Mouse (Mus musculus) megakaryocyte progenitor cell, adult 5-6 weeks (primary cell): Measurements from ENCODE around the gene Gm17606. TPM values are rescaled to one million over a fixed set of nuclear protein-coding genes. Genes with fewer than 3 reads are reported as not detected.

ENCODE experiments used
- ATAC-seq: replicated peaks from 2 replicates; pipeline ENCODE4 v1.8.0; 2016; ENCODE audit warnings: mild to moderate bottlenecking, moderate TSS enrichment, inconsistent platforms; ENCODE audit not compliant: poor library complexity
- total RNA-seq, 2 experiments: library from RNA; stranded (forward) in 1 of 2; stranded (reverse) in 1 of 2; fragments of 157-497, 149-512 nt in 1 of 2; fragments of 200-1000 nt in 1 of 2; gene quantifications; 2 replicates each; pipeline versions ENCODE4 v1.2.3 to v1.2.4; 2015 to 2017

The Gm17606 gene
- total RNA-seq, 2 experiments from 2014 or later = not detected

GRCm38 (mm10) chr14:54623334-54623733 is 17.4 kb upstream of the Gm17606 start:
- peak; percentile 73 for ATAC-seq

GRCm38 (mm10) chr14:54624976-54625375 is 15.8 kb upstream of the Gm17606 start:
- ATAC-seq = no peak

- no peak for ATAC-seq
These were observed 12.6 kb upstream of the Gm17606 start for GRCm38 (mm10) chr14:54628103-54628502.

GRCm38 (mm10) chr14:54629797-54630196 is 11.0 kb upstream of the Gm17606 start:
- no peak for ATAC-seq

- peak; percentile 81 for ATAC-seq
These were observed 10.0 kb upstream of the Gm17606 start for GRCm38 (mm10) chr14:54630583-54631239.

GRCm38 (mm10) chr14:54631240-54631599 is 9.5 kb upstream of the Gm17606 start:
- no peak for ATAC-seq

- ATAC-seq = no peak
These were observed 8.5 kb upstream of the Gm17606 start for GRCm38 (mm10) chr14:54632252-54632651.

GRCm38 (mm10) chr14:54634182-54634581 is 6.6 kb upstream of the Gm17606 start:
- peak; percentile 59; the same call in 1 of the 2 replicates for ATAC-seq

- ATAC-seq = peak; percentile 30; the same call in 1 of the 2 replicates
These were observed 3.8 kb upstream of the Gm17606 start for GRCm38 (mm10) chr14:54636954-54637353.

GRCm38 (mm10) chr14:54638210-54638609 is 2.5 kb upstream of the Gm17606 start:
- no peak for ATAC-seq

GRCm38 (mm10) chr14:54640121-54640520 is 631 bp upstream of the Gm17606 start:
- no peak for ATAC-seq

- ATAC-seq = peak; percentile 79
These were observed 685 bp downstream of the Gm17606 start, which contains the start of gene Cdh24 for GRCm38 (mm10) chr14:54641305-54641969. TSS of gene Cdh24 (minus strand) at chr14:54641364.

GRCm38 (mm10) chr14:54642224-54642944 is 1.6 kb downstream of the Gm17606 start:
- ATAC-seq = no peak

- ATAC-seq = no peak
These were observed 2.3 kb downstream of the Gm17606 start for GRCm38 (mm10) chr14:54643011-54643410.

GRCm38 (mm10) chr14:54644294-54644693 is 3.5 kb downstream of the Gm17606 start:
- no peak for ATAC-seq

- ATAC-seq = no peak
These were observed 5.7 kb downstream of the Gm17606 start for GRCm38 (mm10) chr14:54646455-54646854.

- no peak for ATAC-seq
These were observed 6.3 kb downstream of the Gm17606 start for GRCm38 (mm10) chr14:54646898-54647636.

GRCm38 (mm10) chr14:54647900-54648299 is 7.1 kb downstream of the Gm17606 start:
- 0 out of 2 replicates have a peak, but pooled peaks have one; percentile 7 for ATAC-seq

- ATAC-seq = peak; percentile 78
These were observed 10.1 kb downstream of the Gm17606 start for GRCm38 (mm10) chr14:54650621-54651454.

- ATAC-seq = no peak
These were observed 10.8 kb downstream of the Gm17606 start for GRCm38 (mm10) chr14:54651556-54651955.
